Mouse (Mus musculus) liver, postnatal 0 days (tissue): ENCODE measurements around the gene Col8a1.

Experiments
- CTCF ChIP-seq: sonication (generic); IDR thresholded peaks from 2 replicates; pipeline ENCODE4 v1.5.1; 2016; ENCODE audit warnings: antibody characterized with exemption, low read depth
- EP300 ChIP-seq: IDR thresholded peaks from 2 replicates; pipeline ENCODE4 v1.6.1; 2016; ENCODE audit warnings: antibody characterized with exemption, low read depth, mild to moderate bottlenecking

GRCm38 (mm10) chr16:57685790-57686399, 68.6 kb downstream of the Col8a1 start:
- no peak for TF ChIP-seq EP300
- no peak for TF ChIP-seq CTCF
